Mouse (Mus musculus) heart, embryonic 14.5 days (tissue): ENCODE data around the gene Itga1. TPM values are rescaled to one million over a fixed set of nuclear protein-coding genes. Genes with fewer than 3 reads are reported as not detected.

Experiments
- ATAC-seq: fragments of 200-750 bp; cut with Nextera tagmentation; 2 replicates; pipeline ENCODE4 v1.8.0; 2017; ENCODE audit warnings: low read depth, moderate TSS enrichment; ENCODE audit not compliant: insufficient number of reproducible peaks, insufficient read depth, low FRiP score
- H3K27ac ChIP-seq, 2 experiments: fragments of 200-500 bp in 1 of 2; fragments of 300-500 bp in 1 of 2; sonication (generic) in 1 of 2; replicated peaks in 1 of 2; 2 replicates each; pipeline ENCODE4 v1.5.1; 2012 to 2014; ENCODE audit warnings: low read depth in 2 of 2, low read length in 2 of 2, control low read depth in 1 of 2, mild to moderate bottlenecking in 1 of 2, mixed read lengths in 1 of 2; ENCODE audit not compliant: control insufficient read depth in 1 of 2, insufficient read depth in 1 of 2
- H3K27me3 ChIP-seq: fragments of 300-500 bp; sonication (generic); 2 replicates; pipeline ENCODE4 v1.6.1; 2014; ENCODE audit warnings: mild to moderate bottlenecking, low read length, control low read depth; ENCODE audit not compliant: control insufficient read depth, insufficient read depth
- H3K36me3 ChIP-seq: fragments of 300-500 bp; sonication (generic); 2 replicates; pipeline ENCODE4 v1.6.1; 2014; ENCODE audit warnings: mild to moderate bottlenecking, control low read depth, low read length, mixed read lengths; ENCODE audit not compliant: control insufficient read depth, insufficient read depth
- H3K4me1 ChIP-seq, 2 experiments: fragments of 200-500 bp in 1 of 2; fragments of 300-500 bp in 1 of 2; sonication (generic) in 1 of 2; 2 replicates each; pipeline ENCODE4 v1.6.1; 2012 to 2014; ENCODE audit warnings: low read length in 2 of 2, control low read depth in 1 of 2, mixed read lengths in 1 of 2; ENCODE audit not compliant: control insufficient read depth in 2 of 2, insufficient read depth in 2 of 2
- H3K4me2 ChIP-seq: fragments of 300-500 bp; sonication (generic); 2 replicates; pipeline ENCODE4 v1.6.1; 2014; ENCODE audit warnings: mild to moderate bottlenecking, low read length
- H3K4me3 ChIP-seq, 2 experiments: fragments of 200-500 bp in 1 of 2; fragments of 300-500 bp in 1 of 2; sonication (generic) in 1 of 2; 2 replicates each; pipeline ENCODE4 v1.5.1; 2012 to 2014; ENCODE audit warnings: low read length in 2 of 2, mild to moderate bottlenecking in 2 of 2, control low read depth in 1 of 2, low read depth in 1 of 2, moderate library complexity in 1 of 2; ENCODE audit not compliant: control insufficient read depth in 1 of 2, insufficient read depth in 1 of 2
- H3K9ac ChIP-seq: fragments of 300-500 bp; sonication (generic); 2 replicates; pipeline ENCODE4 v1.6.1; 2014; ENCODE audit warnings: mild to moderate bottlenecking, low read length
- H3K9me3 ChIP-seq: fragments of 300-500 bp; sonication (generic); 2 replicates; pipeline ENCODE4 v1.6.1; 2016; ENCODE audit warnings: low read length, control low read depth; ENCODE audit not compliant: control insufficient read depth
- WGBS: fragments of 180-500 bp; shearing (Covaris S2); extraction: QIAGEN DNeasy Blood & Tissue Kit; methylation state at CpG from one replicate; pipeline ENCODE4 v1.1.7; 2014; 5-methylcytosine and 5-hydroxymethylcytosine counted together
- polyA plus RNA-seq: library from polyadenylated mRNA; unstranded; fragments of >200 nt; fragmentation: Nextera tagmentation; extraction: Ambion mirVana; gene quantifications from 2 replicates; pipeline ENCODE4 v1.2.1, GENCODE M21; 2014

Gene Itga1
- polyA plus RNA-seq, 1 experiment from 2014 or later, result 32.6 TPM

- Histone ChIP-seq H3K4me1 (no peaks in the 10 kb centered on the region), H3K9me3 (no peaks in the 10 kb centered on the region), H3K4me2 (no peak overlapping the region), H3K36me3 (peaks cover 80% of the 10 kb centered on the region), H3K27ac (no peak overlapping the region), H3K4me3 (no peak overlapping the region), H3K27me3 (no peaks in the 10 kb centered on the region), H3K9ac (no peak overlapping the region)
- peak; percentile 35; the same call in 1 of the 2 replicates for ATAC-seq
- WGBS, result 38% methylated on average over 2 of the region's 2 CpGs
Measured at GRCm38 (mm10) chr13:114964233-114964632, 137.5 kb downstream of the Itga1 start.

GRCm38 (mm10) chr13:114954516-114954915 is 147.2 kb downstream of the Itga1 start:
- Histone ChIP-seq H3K4me1 (no peaks in the 10 kb centered on the region), H3K4me2 (no peak overlapping the region), H3K9me3 (no peaks in the 10 kb centered on the region), H3K9ac (no peak overlapping the region), H3K27me3 (no peaks in the 10 kb centered on the region), H3K4me3 (no peak overlapping the region), H3K27ac (no peak overlapping the region), H3K36me3 (peaks cover 41% of the 10 kb centered on the region)
- ATAC-seq, result no peak

- Histone ChIP-seq H3K4me2 (no peak overlapping the region), H3K4me3 (no peak overlapping the region), H3K9me3 (no peaks in the 10 kb centered on the region), H3K9ac (no peak overlapping the region), H3K27ac (no peak overlapping the region), H3K27me3 (0 out of 2 replicates have a peak, but pooled peaks cover 5% of the 10 kb centered on the region), H3K4me1 (peaks cover 2 to 6% of the 10 kb centered on the region in 2 experiments; a peak in 2 of 4 replicates), H3K36me3 (no peaks in the 10 kb centered on the region)
- WGBS, result 61% methylated on average over 7 of the region's 7 CpGs
- ATAC-seq, result no peak
Measured at GRCm38 (mm10) chr13:114933541-114933940, 168.2 kb downstream of the Itga1 start.

- Histone ChIP-seq H3K4me1 (peaks cover 2 to 6% of the 10 kb centered on the region in 2 experiments; a peak in 2 of 4 replicates), H3K9ac (peak within 1 kb of the TSS; percentile 55), H3K4me2 (peak within 1 kb of the TSS; percentile 81), H3K36me3 (no peaks in the 10 kb centered on the region), H3K4me3 (peak within 1 kb of the TSS; percentile 45 to 50), H3K27ac (peak within 1 kb of the TSS; percentile 43 to 47; a peak in 3 of 4 replicates), H3K9me3 (no peaks in the 10 kb centered on the region), H3K27me3 (0 out of 2 replicates have a peak, but pooled peaks cover 5% of the 10 kb centered on the region)
- ATAC-seq, result peak; percentile 72
- under 1% methylated on average over 28 of the region's 28 CpGs for WGBS
Measured at GRCm38 (mm10) chr13:114931775-114932294, 169.9 kb downstream of the Itga1 start, which contains the start of gene Itga2. Gene Itga2, minus strand, starts transcription at chr13:114932100.

GRCm38 (mm10) chr13:114930996-114931649 is 170.6 kb downstream of the Itga1 start:
- Histone ChIP-seq H3K27me3 (0 out of 2 replicates have a peak, but pooled peaks cover 5% of the 10 kb centered on the region), H3K9ac (peak overlapping the region; percentile 55), H3K4me3 (peak overlapping the region; percentile 45 to 50), H3K9me3 (no peaks in the 10 kb centered on the region), H3K4me1 (peaks cover 2 to 6% of the 10 kb centered on the region in 2 experiments; a peak in 2 of 4 replicates), H3K4me2 (peak overlapping the region; percentile 81), H3K27ac (peak overlapping the region; percentile 43 to 47; a peak in 3 of 4 replicates), H3K36me3 (no peaks in the 10 kb centered on the region)
- ATAC-seq, result no peak
- WGBS, result 3% methylated on average over 10 of the region's 10 CpGs

- H3K9me3 ChIP-seq, result no peaks in the 10 kb centered on the region
- no peak overlapping the region for H3K9ac ChIP-seq
- H3K4me1 ChIP-seq, result peaks cover 0 to 2% of the 10 kb centered on the region in 2 experiments; a peak in 2 of 4 replicates
- no peaks in the 10 kb centered on the region for H3K36me3 ChIP-seq
- 40% methylated on average over 1 of the region's 1 CpGs for WGBS
- 0 out of 2 replicates have a peak, but pooled peaks cover 5% of the 10 kb centered on the region for H3K27me3 ChIP-seq
- H3K4me2 ChIP-seq, result no peak overlapping the region
- ATAC-seq, result no peak
- H3K4me3 ChIP-seq, result no peak overlapping the region
- H3K27ac ChIP-seq, result no peak overlapping the region
Measured at GRCm38 (mm10) chr13:114924785-114925184, 177.0 kb downstream of the Itga1 start.

GRCm38 (mm10) chr13:114923331-114923730 is 178.4 kb downstream of the Itga1 start:
- Histone ChIP-seq H3K9me3 (no peaks in the 10 kb centered on the region), H3K4me2 (peak overlapping the region; percentile 35; the same call in 1 of the 2 replicates), H3K9ac (no peak overlapping the region), H3K36me3 (no peaks in the 10 kb centered on the region), H3K27ac (0 out of 4 replicates have a peak overlapping the region, but pooled peaks of 1 of the 2 experiments have one; percentile 12), H3K4me1 (peaks cover 2 to 3% of the 10 kb centered on the region in 2 experiments; a peak in 3 of 4 replicates), H3K4me3 (no peak overlapping the region), H3K27me3 (no peaks in the 10 kb centered on the region)
- ATAC-seq, result no peak
- WGBS, result 38% methylated on average over 9 of the region's 9 CpGs
